Mouse (Mus musculus) cerebellum, adult 11 months (tissue): Measurements from ENCODE around the gene Degs2.

Experiments used
- DNase-seq: peaks from one replicate; pipeline ENCODE4 v3.0.0; 2022

The Degs2 gene

GRCm38 (mm10) chr12:108699576-108699975, 2.5 kb downstream of the Degs2 start:
- DNase-seq, result no peak

GRCm38 (mm10) chr12:108698697-108699471, 3.2 kb downstream of the Degs2 start:
- no peak for DNase-seq

GRCm38 (mm10) chr12:108694223-108694622, 7.9 kb downstream of the Degs2 start:
- DNase-seq, result no peak

- no peak for DNase-seq
These were observed 8.5 kb downstream of the Degs2 start for GRCm38 (mm10) chr12:108693592-108693991.

- no peak for DNase-seq
These were observed 11.6 kb downstream of the Degs2 start for GRCm38 (mm10) chr12:108690529-108690928.

- no peak for DNase-seq
These were observed 12.9 kb downstream of the Degs2 start for GRCm38 (mm10) chr12:108689167-108689566.

- no peak for DNase-seq
These were observed 15.2 kb downstream of the Degs2 start for GRCm38 (mm10) chr12:108686926-108687325.

- no peak for DNase-seq
These were observed 15.7 kb downstream of the Degs2 start for GRCm38 (mm10) chr12:108686463-108686862.

GRCm38 (mm10) chr12:108682240-108683023, 19.7 kb downstream of the Degs2 start:
- DNase-seq, result no peak

- no peak for DNase-seq
These were observed 21.3 kb downstream of the Degs2 start for GRCm38 (mm10) chr12:108680861-108681260.

GRCm38 (mm10) chr12:108678366-108678765, 23.7 kb downstream of the Degs2 start:
- DNase-seq, result no peak

- DNase-seq, result no peak
These were observed 25.0 kb downstream of the Degs2 start for GRCm38 (mm10) chr12:108677116-108677515.

- no peak for DNase-seq
These were observed 26.3 kb downstream of the Degs2 start for GRCm38 (mm10) chr12:108675614-108676401.

GRCm38 (mm10) chr12:108674916-108675315, 27.2 kb downstream of the Degs2 start:
- DNase-seq, result no peak

GRCm38 (mm10) chr12:108674502-108674901, 27.6 kb downstream of the Degs2 start:
- peak; percentile 27 for DNase-seq

- DNase-seq, result no peak
These were observed 28.6 kb downstream of the Degs2 start for GRCm38 (mm10) chr12:108673546-108673945.

GRCm38 (mm10) chr12:108672908-108673307, 29.2 kb downstream of the Degs2 start:
- DNase-seq, result no peak

GRCm38 (mm10) chr12:108671541-108671940, 30.6 kb downstream of the Degs2 start:
- no peak for DNase-seq

- DNase-seq, result peak; percentile 16
These were observed 33.4 kb downstream of the Degs2 start for GRCm38 (mm10) chr12:108668606-108669235.

- no peak for DNase-seq
These were observed 44.8 kb downstream of the Degs2 start for GRCm38 (mm10) chr12:108657350-108657749.

GRCm38 (mm10) chr12:108653358-108654335, 48.5 kb downstream of the Degs2 start:
- DNase-seq, result no peak
